Mouse (Mus musculus): ENCODE results near the gene Clstn3.

The Clstn3 gene

GRCm38 (mm10) chr6:124448186-124448852 lies 16.3 kb downstream of the Clstn3 start:
- no peak for DNase-seq (ENCODE audit: low spot score)

DNA sequence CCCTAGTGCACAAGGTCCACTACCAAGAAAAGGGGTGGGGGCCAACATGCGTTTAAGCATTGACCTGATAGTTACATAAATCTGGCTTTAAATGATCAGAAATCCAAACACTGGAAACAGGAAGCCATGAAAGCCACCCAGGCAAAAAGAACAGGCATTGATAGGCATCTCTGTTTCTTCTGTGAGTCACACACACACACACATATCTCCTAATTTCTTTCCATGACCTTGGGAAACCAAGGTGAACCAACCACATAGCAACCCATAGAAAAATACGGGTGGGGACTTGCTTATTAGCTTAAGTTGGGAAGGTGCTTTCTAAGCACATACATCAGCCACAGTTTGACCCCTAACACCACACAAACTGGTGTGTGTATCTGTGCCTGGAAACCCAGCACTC lies 17.2 kb downstream of the Clstn3 start:
- no peak for DNase-seq (ENCODE audit: low spot score)

DNA sequence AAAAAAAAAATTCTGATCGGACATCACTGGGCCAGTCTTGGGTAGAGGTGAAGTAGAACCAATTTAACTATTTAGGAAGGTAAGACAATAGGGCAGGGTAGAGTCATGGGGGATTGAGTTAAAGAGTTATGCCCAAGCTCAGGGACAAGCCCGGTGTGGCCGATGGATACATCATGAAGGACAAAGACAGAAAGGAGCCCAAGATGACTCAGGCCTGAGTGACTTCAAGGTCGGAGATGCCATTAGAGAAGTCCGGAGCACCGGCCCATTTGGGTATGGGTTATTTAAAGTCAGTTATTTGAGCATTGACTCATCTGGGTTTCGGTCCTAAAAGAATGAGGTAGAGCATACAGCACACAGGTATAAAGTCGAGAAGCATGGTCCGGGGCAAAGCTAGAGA lies 18.1 kb downstream of the Clstn3 start:
- no peak for DNase-seq (ENCODE audit: low spot score)

DNA sequence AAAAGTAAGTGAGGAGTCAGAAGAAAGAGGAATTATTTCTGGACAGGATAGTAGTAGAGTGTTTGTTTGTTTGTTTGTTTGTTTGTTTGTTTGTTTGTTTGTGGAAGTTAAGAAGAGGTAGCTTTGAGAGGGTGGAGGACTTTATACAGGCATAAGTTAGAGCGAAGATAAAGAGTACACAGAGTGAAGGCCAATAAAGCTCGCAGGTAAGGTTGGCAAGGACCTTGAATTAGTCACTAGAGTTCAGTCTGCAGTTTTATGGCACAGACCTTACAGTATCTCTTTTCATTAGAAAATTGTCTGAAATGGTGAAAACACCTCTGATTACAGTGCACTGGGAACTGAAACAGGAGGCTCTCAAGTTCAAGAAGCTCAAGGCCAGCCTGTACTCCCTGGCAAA lies 18.6 kb downstream of the Clstn3 start:
- no peak for DNase-seq (ENCODE audit: low spot score)

GRCm38 (mm10) chr6:124443338-124443737 lies 21.3 kb downstream of the Clstn3 start:
- DNase-seq (ENCODE audit: low spot score), result no peak

DNA sequence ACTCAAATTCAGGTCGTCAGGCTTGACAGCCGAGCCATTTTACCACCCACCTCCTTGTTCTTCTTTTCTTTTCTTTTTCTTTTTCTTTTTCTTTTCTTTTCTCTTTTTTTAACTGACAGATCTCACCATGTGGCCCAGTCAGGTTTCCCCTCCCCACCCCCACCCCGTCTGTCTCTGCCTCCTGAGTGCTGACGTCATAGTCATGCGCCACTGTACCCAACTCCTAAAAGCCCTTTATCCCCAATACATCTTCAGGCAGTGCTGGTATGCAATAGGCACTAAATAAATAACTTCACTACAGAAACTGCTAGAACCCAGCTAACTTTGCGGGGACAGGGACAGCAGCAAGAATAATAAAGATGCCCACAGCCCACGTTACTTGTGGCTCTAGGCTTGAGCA lies 28.3 kb downstream of the Clstn3 start:
- DNase-seq (ENCODE audit: low spot score), result no peak

DNA sequence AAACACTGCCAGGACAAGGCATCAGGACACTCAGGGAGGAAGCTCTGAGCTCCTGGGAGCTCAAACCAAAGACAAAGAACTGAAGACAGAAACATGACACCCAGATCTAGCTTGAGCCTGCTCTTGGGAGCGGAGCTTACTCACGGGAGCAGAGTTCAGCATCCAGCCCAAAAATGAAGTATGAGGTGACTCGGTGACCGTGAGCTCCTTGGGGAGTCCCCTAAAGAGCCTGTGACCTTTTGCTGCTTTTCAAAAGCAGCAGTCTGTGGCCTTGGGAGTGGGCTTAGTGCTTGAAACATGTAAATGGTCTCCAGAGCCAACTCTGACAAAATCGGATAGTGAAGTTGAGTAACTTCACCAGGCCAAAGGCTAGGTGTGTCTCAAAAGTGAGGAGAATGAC lies 29.4 kb downstream of the Clstn3 start:
- DNase-seq (ENCODE audit: low spot score), result no peak

- no peak for DNase-seq (ENCODE audit: low spot score)
These were observed 30.8 kb downstream of the Clstn3 start for GRCm38 (mm10) chr6:124433688-124434324.

DNA sequence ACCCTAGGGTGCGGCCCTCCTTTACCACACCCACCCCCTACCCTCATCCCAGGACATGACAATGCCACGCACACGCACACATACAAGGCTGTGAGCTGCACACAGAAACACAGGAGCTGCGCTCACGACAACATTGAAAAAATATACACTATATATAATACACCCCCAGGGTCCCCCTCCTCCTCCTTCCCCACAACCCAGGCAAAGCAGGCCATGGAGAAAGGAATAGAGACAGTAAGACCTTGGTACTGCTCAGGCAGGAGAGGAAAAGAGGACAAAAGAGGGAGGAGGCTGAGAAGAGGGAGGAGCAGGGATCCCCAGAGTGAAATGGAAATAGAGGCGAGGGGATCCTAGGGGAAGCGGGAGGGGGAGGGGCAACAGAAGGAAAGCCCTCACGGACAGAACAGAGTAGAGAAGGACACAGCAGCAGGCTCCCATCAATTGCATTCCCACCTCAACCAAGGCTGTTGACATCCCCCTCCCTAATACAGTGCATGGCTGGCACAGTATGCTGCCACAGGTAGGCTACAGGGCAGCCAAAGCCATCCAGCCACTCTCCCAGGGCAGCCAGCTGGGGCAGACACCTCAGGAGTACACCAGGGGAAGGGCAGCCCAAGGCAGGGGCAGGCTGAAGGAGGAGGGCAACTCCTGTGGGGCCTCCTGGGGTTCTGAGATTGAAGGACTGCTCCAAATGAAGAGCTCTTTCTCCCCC lies 33.7 kb downstream of the Clstn3 start:
- no peak for DNase-seq (ENCODE audit: low spot score)

DNA sequence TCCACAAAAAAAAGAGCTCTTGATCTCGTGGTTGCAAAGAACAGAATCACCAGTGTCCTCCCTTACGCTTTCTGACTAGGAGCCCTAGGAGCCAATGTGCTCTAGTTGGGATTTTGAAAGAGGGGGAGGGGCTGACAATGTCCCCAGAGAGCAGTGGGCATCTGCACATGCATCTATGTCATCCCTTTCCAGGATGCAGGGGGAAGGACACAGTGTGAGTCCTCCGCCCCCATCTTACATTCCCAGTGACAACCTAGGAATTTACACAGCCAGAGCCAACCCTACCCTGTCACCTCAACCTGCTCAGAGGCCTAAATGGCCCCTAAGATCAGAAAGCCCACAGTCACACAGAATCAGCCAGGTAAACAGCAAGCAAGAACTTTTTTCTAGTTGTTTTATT lies 34.2 kb downstream of the Clstn3 start:
- DNase-seq (ENCODE audit: low spot score), result no peak

DNA sequence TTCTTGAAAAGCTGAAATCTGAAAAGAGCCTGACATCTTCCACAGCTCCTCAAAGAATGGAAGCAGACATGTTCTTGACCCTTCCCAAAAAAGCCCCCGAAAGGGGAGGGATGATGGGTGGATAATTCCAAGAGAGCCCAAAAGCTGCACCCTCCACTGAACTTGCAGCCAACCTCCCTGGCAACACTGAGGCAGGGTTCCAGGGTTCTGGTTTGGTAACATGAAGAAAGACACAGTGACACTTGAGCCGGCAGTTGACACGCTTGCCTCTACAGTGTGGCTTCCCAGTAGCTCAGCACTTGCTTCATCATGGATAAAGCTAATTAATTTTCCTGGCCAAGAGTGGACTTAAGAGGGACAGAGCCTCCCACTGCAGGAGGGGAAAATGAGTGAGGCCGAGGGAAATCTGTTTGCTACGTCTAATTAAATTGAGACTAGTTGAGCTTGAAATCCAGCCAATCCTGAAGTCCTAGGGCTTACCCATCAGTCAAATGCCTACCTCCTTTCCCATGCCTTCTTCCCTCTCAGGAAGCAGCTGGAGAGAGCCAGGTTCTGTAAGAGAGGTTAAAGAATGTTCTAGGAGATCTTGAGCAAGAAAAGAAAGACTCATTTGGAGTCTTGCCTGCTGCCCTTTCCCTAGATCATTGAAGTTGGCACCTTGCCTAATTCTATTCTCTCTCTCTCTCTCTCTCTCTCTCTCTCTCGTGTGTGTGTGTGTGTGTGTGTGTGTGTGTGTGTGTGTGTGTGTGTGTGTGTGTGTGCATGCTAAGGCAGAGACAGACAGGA lies 36.6 kb downstream of the Clstn3 start:
- DNase-seq (ENCODE audit: low spot score), result no peak

- DNase-seq (ENCODE audit: low spot score), result no peak
These were observed 37.3 kb downstream of the Clstn3 start for GRCm38 (mm10) chr6:124427289-124427688.

GRCm38 (mm10) chr6:124426604-124427003 lies 38.0 kb downstream of the Clstn3 start:
- no peak for DNase-seq (ENCODE audit: low spot score)

- DNase-seq (ENCODE audit: low spot score), result no peak
These were observed 39.1 kb downstream of the Clstn3 start for GRCm38 (mm10) chr6:124425523-124425922.

DNA sequence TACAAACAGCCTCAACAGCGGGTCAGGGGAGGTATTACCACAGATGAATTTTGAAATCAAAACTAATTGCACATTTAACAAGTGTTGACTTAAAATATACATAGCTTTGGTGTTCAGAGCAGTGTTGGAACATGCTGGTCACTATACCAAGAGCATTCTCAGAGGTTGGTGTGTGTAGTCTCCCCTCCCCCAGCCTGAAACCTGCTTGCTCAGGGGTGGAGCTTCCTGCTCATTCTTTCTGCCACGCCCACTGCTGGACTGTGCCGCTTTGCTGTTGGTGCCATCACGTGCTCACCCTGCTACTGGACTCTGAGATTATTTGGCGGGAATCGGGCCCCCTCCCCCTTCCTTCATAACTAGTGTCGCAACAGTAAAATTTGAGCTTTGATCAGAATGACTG lies 39.6 kb downstream of the Clstn3 start:
- peak; percentile 41 for DNase-seq (ENCODE audit: low spot score)

- no peak for DNase-seq (ENCODE audit: low spot score)
These were observed 40.5 kb downstream of the Clstn3 start for GRCm38 (mm10) chr6:124424068-124424498.

DNA sequence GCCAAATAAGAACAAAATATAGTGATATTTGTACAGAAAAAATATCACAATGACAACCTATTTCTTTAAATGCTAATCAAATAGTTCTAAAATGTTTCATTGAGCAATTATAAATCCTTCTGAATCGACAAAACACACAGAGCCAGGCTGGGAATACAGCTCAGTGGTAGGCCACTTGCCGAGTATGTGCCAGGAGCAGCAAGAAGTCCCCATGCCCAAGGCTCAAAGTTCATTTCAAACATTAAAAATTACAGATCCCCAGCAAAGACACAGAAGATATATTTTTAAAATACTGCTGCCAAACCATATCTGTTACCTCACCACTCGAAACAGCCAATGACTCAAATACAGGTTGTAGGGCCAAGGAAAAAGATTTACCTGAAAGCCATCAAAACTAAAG lies 45.9 kb downstream of the Clstn3 start:
- no peak for DNase-seq (ENCODE audit: low spot score)

DNA sequence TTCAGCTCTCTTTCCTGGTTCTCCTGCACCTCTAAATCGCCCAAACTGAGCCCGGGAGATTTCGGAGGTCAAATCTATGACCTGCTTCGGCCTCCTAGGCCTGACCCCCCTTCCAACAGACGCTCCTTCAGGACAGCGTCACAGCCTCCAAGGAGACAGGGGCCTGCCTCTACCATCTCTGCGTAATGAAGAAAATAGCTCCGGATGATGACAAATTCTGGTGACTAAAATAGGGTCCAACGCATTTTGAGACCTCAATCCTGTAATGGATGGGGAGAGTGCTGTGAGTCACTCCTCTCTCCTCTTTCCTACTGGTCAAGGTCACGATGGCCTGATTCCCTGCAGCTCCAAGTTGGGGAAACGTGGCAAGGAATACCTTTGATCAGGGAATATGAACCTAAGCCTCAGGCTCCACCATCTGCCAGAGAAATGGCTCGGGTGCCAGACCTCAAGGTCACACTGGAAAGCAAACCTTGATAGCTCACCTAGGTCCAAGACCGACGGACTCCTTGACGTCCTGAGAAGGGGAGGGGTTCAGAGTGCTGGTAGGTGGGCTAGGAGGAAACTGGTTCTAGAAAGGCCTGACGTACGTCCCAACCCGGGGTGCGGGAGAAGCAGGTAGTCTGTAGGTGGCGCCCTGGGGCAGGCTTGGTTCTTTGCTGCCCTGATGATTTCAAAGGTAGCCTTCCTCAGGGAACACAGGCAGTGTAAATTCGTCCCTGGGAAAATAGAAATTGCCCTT lies 49.1 kb downstream of the Clstn3 start:
- peak; percentile 83 for DNase-seq (ENCODE audit: low spot score)

- DNase-seq (ENCODE audit: low spot score), result peak; percentile 98
These were observed 49.7 kb downstream of the Clstn3 start, which contains the start of gene Pex5 for GRCm38 (mm10) chr6:124414927-124415325. TSS of gene Pex5 (minus strand) at chr6:124415067.

- peak; percentile 45 for DNase-seq (ENCODE audit: low spot score)
These were observed 50.3 kb downstream of the Clstn3 start for GRCm38 (mm10) chr6:124414150-124414926.

DNA sequence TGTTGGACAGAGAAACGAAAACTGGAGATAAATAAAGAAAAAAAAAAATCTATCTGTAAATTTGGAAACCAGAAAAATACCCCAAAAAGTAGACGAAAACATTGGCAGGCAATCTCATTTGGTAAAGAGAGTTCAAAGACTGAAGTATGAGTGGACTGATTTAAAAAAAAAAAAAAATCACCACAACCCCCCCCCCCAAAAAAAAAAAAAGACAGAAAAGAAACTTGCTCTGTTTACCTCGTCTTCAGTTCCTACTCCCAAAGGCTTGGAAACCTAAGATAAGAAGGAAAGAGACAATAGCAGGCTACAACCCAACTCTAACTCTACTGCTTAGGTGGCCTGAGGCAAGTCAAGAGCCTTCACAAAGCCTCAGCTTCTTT lies 50.8 kb downstream of the Clstn3 start:
- no peak for DNase-seq (ENCODE audit: low spot score)

All from urinary bladder, postnatal 14 days (tissue).